Mouse (Mus musculus): ENCODE data around the gene Rrn3.
"Not testable (repeated sequence)": the region's sequence is repeated elsewhere in the genome, so short reads cannot be mapped to it uniquely, and the experiment has no call there.

Gene Rrn3

DNA sequence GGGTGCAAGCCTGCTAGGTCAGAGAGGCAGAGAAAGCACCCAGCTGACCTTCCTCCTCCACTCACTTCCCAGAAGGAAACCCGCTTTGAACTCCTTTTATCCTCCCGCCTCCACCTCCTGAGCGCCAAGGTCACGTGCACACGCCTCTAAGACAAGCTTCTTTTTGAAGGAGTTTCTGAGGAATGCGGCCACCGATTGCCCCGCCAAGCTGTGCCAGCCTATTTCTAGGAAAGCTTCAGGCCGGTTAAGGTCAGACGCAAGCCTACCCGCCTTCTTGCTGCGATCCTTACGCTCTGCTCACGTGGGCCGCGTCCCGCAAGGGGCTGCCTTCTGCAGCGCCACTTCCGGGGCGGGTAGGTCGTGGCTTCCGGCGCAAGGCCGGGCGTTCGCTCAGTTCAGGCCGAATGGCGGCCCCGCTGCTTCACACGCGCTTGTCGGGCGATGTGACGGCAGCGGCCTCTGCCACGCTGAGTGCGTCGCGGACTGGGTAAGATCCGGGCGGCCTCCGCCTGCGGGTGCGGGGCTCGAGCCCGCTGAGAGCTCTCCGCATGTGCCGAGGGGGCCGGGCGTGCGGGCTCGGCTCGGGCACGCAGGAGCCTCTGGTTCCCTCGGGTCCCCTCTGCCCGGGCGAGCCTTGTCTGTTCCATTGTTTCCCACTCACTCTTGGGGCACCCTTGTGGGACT is at the start of gene Rrn3:
Rrn3 (plus strand) TSS at position 356 of the 684 bp plus-strand sequence.
- peak; percentile 67 to 79 for DNase-seq (ENCODE audit: low spot score in 2 of 2)

DNA sequence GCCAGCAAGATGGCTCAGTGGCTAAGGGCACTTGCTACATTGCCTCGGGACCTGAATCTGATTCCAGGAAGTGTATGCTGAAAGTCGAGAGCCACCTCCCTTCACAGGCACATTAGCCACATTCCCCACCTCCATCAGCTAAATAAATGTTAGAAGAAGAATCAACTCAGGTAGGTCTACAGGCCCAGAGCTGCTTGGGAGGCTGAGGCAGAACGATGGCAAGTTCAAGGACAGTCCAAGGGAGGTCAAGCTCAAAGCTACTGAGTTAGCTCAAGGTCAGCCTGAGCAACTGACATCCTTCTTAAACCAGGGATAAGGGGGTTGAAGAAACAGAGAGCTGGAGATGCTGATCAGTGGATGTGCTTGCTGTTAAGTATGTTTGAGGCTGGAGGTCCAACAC is 47.7 kb upstream of the Rrn3 start:
- DNase-seq (ENCODE audit: low spot score in 2 of 2) = no peak

GRCm38 (mm10) chr16:13733518-13734137 is 46.9 kb upstream of the Rrn3 start:
- DNase-seq (ENCODE audit: low spot score in 2 of 2) = peak; percentile 25 to 53

- DNase-seq (ENCODE audit: low spot score in 2 of 2) = no peak
These were observed 44.5 kb upstream of the Rrn3 start for GRCm38 (mm10) chr16:13735977-13736376.

DNA sequence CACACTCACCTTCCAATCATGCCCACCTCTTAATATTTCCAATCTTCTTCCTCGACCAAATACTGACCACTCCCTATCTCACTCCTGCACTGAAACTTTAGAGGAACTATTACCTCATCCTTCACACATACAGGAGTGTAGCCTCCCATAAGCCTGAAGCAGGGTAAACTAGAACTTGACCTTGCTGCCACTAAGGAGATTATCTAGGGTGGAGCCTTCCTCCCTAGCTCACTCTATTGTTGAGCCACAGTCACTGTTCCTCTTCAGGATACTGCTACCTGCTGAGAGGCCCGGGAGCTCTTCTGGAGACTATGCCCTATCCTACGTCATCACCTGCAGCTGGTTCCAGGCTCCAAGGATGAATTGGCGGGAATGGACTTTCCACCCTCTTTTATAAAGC is 41.5 kb upstream of the Rrn3 start:
- DNase-seq (ENCODE audit: low spot score in 2 of 2) = not testable (repeated sequence)

GRCm38 (mm10) chr16:13740844-13741243 is 39.7 kb upstream of the Rrn3 start:
- DNase-seq (ENCODE audit: low spot score in 2 of 2) = no peak

DNA sequence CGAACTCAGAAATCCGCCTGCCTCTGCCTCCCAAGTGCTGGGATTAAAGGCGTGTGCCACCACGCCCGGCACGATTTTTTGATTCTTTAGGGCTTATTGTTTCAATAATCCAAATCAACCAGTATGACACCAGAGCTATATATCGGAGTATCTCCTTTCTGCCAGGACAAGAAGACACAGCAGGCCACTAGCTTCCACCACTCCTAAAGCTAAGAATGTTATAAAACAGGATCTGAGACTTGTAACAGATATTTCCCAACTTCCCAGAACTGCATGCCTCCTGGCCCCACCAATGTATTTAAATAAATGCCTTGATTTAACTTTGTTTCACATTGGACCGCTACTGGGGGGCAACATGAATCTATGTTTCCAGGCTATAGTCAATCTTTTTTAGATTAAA is 32.8 kb upstream of the Rrn3 start:
- no peak for DNase-seq (ENCODE audit: low spot score in 2 of 2)

DNA sequence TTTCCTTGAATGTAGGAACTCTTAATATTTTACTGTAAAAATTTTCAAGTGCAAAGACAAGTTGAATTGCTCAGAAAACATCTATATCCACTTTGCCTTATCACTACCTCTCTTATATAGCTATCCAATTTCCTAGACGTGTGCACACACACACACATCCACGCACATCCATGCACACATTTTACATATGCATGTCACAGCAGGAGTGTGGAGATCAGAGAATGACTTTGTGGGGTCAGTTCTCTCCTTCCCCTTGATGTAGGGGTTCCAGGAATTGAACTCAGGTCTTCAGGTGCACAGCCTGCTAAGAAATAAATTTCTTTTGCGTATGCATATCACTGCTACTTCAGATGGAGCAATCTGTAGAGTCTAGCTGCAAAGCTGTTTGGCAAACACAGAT is 32.4 kb upstream of the Rrn3 start:
- no peak for DNase-seq (ENCODE audit: low spot score in 2 of 2)

- DNase-seq (ENCODE audit: low spot score in 2 of 2) = not testable (repeated sequence)
These were observed 31.7 kb upstream of the Rrn3 start for GRCm38 (mm10) chr16:13748813-13749212.

DNA sequence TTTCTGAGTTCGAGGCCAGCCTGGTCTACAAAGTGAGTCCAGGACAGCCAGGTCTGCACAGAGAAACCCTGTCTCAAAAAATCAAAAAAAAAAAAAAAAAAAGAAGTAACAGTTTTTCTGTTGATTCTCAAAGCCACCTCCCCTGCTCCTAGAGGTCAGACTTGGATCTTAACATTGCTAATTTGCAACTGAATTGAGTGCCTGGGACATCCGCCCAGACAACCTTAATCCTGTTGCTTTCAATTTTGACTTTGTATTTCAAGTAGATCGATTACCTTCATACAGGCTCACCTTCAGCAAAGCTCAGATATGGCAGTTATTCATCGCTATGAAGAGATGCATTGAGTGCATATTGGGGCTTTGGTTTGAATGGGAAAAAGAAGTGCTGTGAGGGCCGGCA is 31.2 kb upstream of the Rrn3 start:
- DNase-seq (ENCODE audit: low spot score in 2 of 2) = no peak

DNA sequence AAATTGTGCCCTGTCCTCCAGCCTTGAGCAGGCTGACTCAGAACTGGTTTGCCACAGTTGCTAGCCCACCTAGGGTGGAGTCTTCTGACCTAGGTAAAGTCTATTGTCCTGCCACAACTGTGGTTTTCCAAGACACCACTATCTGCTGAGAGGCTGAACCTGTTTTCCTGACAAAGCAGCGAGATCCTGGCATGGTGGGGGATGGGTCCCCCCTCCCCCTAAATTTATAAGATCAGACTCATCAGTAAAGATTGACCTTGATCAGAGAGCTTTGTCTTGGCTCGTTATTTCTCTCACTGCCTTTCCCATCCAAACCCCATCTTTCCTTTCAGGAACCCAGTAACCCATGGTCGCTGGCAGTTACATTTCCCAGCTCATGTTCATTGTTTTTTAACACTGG is 30.5 kb upstream of the Rrn3 start:
- DNase-seq (ENCODE audit: low spot score in 2 of 2) = no peak

- DNase-seq (ENCODE audit: low spot score in 2 of 2) = no peak
These were observed 29.9 kb upstream of the Rrn3 start for GRCm38 (mm10) chr16:13750626-13751025.

DNA sequence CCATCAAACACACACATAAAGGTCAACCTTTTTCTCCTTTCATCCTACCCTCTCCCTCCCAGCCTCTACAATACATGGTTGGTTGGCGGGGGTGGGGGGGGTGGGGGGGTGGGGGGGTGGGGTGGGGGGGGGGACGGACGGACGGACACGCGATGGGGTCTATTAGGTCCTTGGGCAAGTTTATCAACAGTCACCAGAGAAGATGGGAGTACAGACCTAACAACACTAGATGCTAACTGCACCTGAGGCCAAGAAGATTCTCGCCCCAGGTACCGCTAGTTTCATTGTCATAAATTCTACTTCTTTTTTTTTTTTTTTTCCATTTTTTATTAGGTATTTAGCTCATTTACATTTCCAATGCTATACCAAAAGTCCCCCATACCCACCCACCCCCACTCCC is 26.5 kb upstream of the Rrn3 start:
- no peak for DNase-seq (ENCODE audit: low spot score in 2 of 2)

DNA sequence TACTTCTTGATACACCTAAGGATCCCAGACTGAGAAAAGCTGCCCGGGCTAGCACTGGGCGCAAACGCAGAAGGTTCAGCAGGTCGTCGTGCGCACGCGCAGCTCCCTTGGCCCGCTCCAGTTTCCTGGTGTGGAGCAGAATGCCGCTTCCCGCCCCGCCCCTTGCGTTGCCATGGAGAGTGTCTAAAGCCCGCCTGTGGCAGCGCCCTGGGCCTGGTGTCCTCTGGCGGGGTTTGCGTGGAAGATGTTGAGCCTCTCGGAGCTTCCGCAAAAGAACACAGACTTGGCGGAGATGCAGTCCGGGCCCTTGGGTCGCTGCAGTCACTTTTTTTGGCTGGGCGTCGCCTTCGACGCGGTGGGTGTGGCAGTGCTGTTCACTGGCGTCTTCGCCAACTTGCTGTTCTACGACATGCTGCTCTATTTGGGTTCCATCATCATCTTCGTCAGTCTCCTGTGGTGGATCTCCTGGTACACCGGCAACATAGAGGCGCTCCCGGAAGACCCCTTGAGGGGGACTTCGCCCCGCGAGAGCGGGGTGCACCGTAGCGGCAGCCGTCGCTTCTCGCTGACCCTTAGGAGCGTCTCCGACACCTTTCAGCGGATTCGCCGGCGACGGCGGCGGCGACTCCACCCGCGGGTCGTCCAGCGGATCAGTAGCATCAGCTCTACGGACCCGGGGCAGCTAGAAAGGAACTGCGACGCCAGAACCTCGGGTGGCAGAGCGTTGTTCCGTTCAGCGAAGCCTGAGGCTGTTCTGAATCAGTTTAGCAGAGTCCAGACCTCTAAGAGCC is 25.9 kb upstream of the Rrn3 start:
- DNase-seq (ENCODE audit: low spot score in 2 of 2) = peak; percentile 75 to 77

GRCm38 (mm10) chr16:13757823-13758222 is 22.7 kb upstream of the Rrn3 start:
- DNase-seq (ENCODE audit: low spot score in 2 of 2) = no peak

- not testable (repeated sequence) for DNase-seq (ENCODE audit: low spot score in 2 of 2)
These were observed 17.7 kb upstream of the Rrn3 start for GRCm38 (mm10) chr16:13762807-13763206.

- DNase-seq (ENCODE audit: low spot score in 2 of 2) = no peak
These were observed 16.0 kb upstream of the Rrn3 start for GRCm38 (mm10) chr16:13764519-13764918.

- no peak for DNase-seq (ENCODE audit: low spot score in 2 of 2)
These were observed 14.1 kb upstream of the Rrn3 start for GRCm38 (mm10) chr16:13766367-13766766.

GRCm38 (mm10) chr16:13771603-13772002 is 8.9 kb upstream of the Rrn3 start:
- not testable (repeated sequence) for DNase-seq (ENCODE audit: low spot score in 2 of 2)

- not testable (repeated sequence) for DNase-seq (ENCODE audit: low spot score in 2 of 2)
These were observed 8.5 kb upstream of the Rrn3 start for GRCm38 (mm10) chr16:13772051-13772450.

- DNase-seq (ENCODE audit: low spot score in 2 of 2) = not testable (repeated sequence)
These were observed 6.5 kb upstream of the Rrn3 start for GRCm38 (mm10) chr16:13774011-13774410.

- DNase-seq (ENCODE audit: low spot score in 2 of 2) = not testable (repeated sequence)
These were observed 5.9 kb upstream of the Rrn3 start for GRCm38 (mm10) chr16:13774651-13775050.

DNA sequence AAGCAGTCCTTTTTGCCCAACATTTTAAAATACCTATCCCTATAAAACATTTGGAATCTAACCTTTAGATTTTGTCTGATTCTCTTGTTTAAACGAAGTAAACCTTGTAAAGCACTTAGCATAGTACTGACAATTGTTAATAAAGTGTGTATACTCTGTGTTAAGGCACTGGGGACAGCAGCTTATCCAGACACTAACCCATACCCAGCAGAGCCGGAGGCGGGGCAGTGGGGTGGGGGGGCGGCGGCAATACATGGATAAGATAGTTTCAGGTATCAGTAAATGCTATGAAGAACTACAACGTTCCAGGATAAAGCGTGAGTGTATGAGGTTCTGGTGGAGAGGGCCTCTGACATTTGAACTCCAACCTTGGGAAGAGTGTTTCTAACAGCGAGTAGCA is 708 bp downstream of the Rrn3 start:
- no peak for DNase-seq (ENCODE audit: low spot score in 2 of 2)
